Mouse (Mus musculus): ENCODE data around the gene Fam187a. TPM values are rescaled to one million over a fixed set of nuclear protein-coding genes. Genes with fewer than 3 reads are reported as not detected.

The Fam187a gene
- total RNA-seq, 1 experiment: not detected

- DNase-seq (ENCODE audit: low read depth, low spot score): no peak
- no peak overlapping the region for H3K4me3 ChIP-seq (ENCODE audit: insufficient read depth in 1 of 2, low read depth in 1 of 2, low read length in 2 of 2, poor library complexity in 1 of 2, severe bottlenecking in 1 of 2)
- no peaks in the 10 kb centered on the region for H3K9me3 ChIP-seq (ENCODE audit: control insufficient read depth, insufficient read depth, low read depth, low read length)
- no peak overlapping the region for H3K27ac ChIP-seq (ENCODE audit: insufficient read depth, low read depth, low read length, poor library complexity, severe bottlenecking)
- peaks cover 55% of the 10 kb centered on the region for H3K36me3 ChIP-seq (ENCODE audit: control insufficient read depth, insufficient read depth, low read length, poor library complexity, severe bottlenecking)
- no peaks in the 10 kb centered on the region for H3K4me1 ChIP-seq (ENCODE audit: control insufficient read depth in 2 of 2, insufficient read depth in 2 of 2, low read length in 2 of 2, poor library complexity in 1 of 2)
- H3K9ac ChIP-seq (ENCODE audit: insufficient read depth, low read depth, low read length, poor library complexity, severe bottlenecking): no peak overlapping the region
- TF ChIP-seq ZC3H11A (IDR thresholded peaks at IDR 0.05; ENCODE audit: borderline replicate concordance, low read depth, low read length) (no peak), HCFC1 (IDR thresholded peaks at IDR 0.05; ENCODE audit: borderline replicate concordance, insufficient read depth, low read length) (no peak), CHD2 (IDR thresholded peaks at IDR 0.05; ENCODE audit: low read depth, low read length) (no peak), MAFK (IDR thresholded peaks at IDR 0.05; ENCODE audit: insufficient read depth, low read depth, low read length) (no peak), ZNF384 (IDR thresholded peaks at IDR 0.05; ENCODE audit: low read depth, low read length) (no peak)
- in situ Hi-C loops (cut with MboI; ENCODE audit: low sequenced_read_pairs in 2 of 2, unreplicated experiment in 2 of 2): no loop called here
Measured at GRCm38 (mm10) chr11:102855941-102856340, 29.0 kb upstream of the Fam187a start.

DNA sequence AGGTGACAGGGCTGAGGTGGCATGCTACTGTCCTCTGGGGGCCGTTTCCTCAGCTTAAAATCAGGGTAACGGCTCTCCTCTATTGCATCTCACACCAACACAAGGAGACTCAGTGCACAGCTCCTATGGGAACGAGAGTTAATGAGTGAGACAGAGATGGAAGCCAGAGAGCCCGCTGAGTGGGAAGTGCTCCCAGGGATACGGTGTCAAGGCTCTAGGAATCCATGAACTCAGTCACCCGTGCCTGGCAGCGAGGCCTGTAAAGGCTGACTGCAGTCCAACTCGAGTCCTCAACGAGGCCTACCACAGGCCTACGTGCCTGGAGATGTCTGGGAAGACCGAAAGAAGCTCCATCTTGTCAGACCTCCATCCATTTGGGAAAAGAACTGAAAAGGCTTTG, 26.0 kb upstream of the Fam187a start:
- Histone ChIP-seq H3K27ac (ENCODE audit: insufficient read depth, low read depth, low read length, poor library complexity, severe bottlenecking) (no peak overlapping the region), H3K9ac (ENCODE audit: insufficient read depth, low read depth, low read length, poor library complexity, severe bottlenecking) (no peak overlapping the region), H3K36me3 (ENCODE audit: control insufficient read depth, insufficient read depth, low read length, poor library complexity, severe bottlenecking) (peaks cover 65% of the 10 kb centered on the region), H3K4me1 (ENCODE audit: control insufficient read depth in 2 of 2, insufficient read depth in 2 of 2, low read length in 2 of 2, poor library complexity in 1 of 2) (no peaks in the 10 kb centered on the region), H3K9me3 (ENCODE audit: control insufficient read depth, insufficient read depth, low read depth, low read length) (no peaks in the 10 kb centered on the region), H3K4me3 (ENCODE audit: insufficient read depth in 1 of 2, low read depth in 1 of 2, low read length in 2 of 2, poor library complexity in 1 of 2, severe bottlenecking in 1 of 2) (no peak overlapping the region)
- no peak for DNase-seq (ENCODE audit: low read depth, low spot score)
- in situ Hi-C loops (cut with MboI; ENCODE audit: low sequenced_read_pairs in 2 of 2, unreplicated experiment in 2 of 2): no loop called here
- TF ChIP-seq ZC3H11A (IDR thresholded peaks at IDR 0.05; ENCODE audit: borderline replicate concordance, low read depth, low read length) (no peak), HCFC1 (IDR thresholded peaks at IDR 0.05; ENCODE audit: borderline replicate concordance, insufficient read depth, low read length) (no peak), MAFK (IDR thresholded peaks at IDR 0.05; ENCODE audit: insufficient read depth, low read depth, low read length) (no peak), CHD2 (IDR thresholded peaks at IDR 0.05; ENCODE audit: low read depth, low read length) (no peak), ZNF384 (IDR thresholded peaks at IDR 0.05; ENCODE audit: low read depth, low read length) (no peak)

- Histone ChIP-seq H3K4me3 (ENCODE audit: insufficient read depth in 1 of 2, low read depth in 1 of 2, low read length in 2 of 2, poor library complexity in 1 of 2, severe bottlenecking in 1 of 2) (no peak overlapping the region), H3K9me3 (ENCODE audit: control insufficient read depth, insufficient read depth, low read depth, low read length) (no peaks in the 10 kb centered on the region), H3K4me1 (ENCODE audit: control insufficient read depth in 2 of 2, insufficient read depth in 2 of 2, low read length in 2 of 2, poor library complexity in 1 of 2) (no peaks in the 10 kb centered on the region), H3K27ac (ENCODE audit: insufficient read depth, low read depth, low read length, poor library complexity, severe bottlenecking) (no peak overlapping the region), H3K36me3 (ENCODE audit: control insufficient read depth, insufficient read depth, low read length, poor library complexity, severe bottlenecking) (peaks cover 64% of the 10 kb centered on the region), H3K9ac (ENCODE audit: insufficient read depth, low read depth, low read length, poor library complexity, severe bottlenecking) (no peak overlapping the region)
- TF ChIP-seq MAFK (IDR thresholded peaks at IDR 0.05; ENCODE audit: insufficient read depth, low read depth, low read length) (no peak), HCFC1 (IDR thresholded peaks at IDR 0.05; ENCODE audit: borderline replicate concordance, insufficient read depth, low read length) (no peak), ZC3H11A (IDR thresholded peaks at IDR 0.05; ENCODE audit: borderline replicate concordance, low read depth, low read length) (no peak), CHD2 (IDR thresholded peaks at IDR 0.05; ENCODE audit: low read depth, low read length) (no peak), ZNF384 (IDR thresholded peaks at IDR 0.05; ENCODE audit: low read depth, low read length) (no peak)
- in situ Hi-C loops (cut with MboI; ENCODE audit: low sequenced_read_pairs in 2 of 2, unreplicated experiment in 2 of 2): no loop called here
- DNase-seq (ENCODE audit: low read depth, low spot score): no peak
Measured at GRCm38 (mm10) chr11:102859933-102860332, 25.0 kb upstream of the Fam187a start.

GRCm38 (mm10) chr11:102864272-102864671, 20.7 kb upstream of the Fam187a start:
- TF ChIP-seq ZC3H11A (IDR thresholded peaks at IDR 0.05; ENCODE audit: borderline replicate concordance, low read depth, low read length): no peak
- TF ChIP-seq CHD2 (IDR thresholded peaks at IDR 0.05; ENCODE audit: low read depth, low read length): no peak
- no peak for TF ChIP-seq ZNF384 (IDR thresholded peaks at IDR 0.05; ENCODE audit: low read depth, low read length)
- TF ChIP-seq HCFC1 (IDR thresholded peaks at IDR 0.05; ENCODE audit: borderline replicate concordance, insufficient read depth, low read length): no peak
- no peak for TF ChIP-seq MAFK (IDR thresholded peaks at IDR 0.05; ENCODE audit: insufficient read depth, low read depth, low read length)
- Histone ChIP-seq H3K4me3 (ENCODE audit: insufficient read depth in 1 of 2, low read depth in 1 of 2, low read length in 2 of 2, poor library complexity in 1 of 2, severe bottlenecking in 1 of 2) (no peak overlapping the region), H3K9ac (ENCODE audit: insufficient read depth, low read depth, low read length, poor library complexity, severe bottlenecking) (no peak overlapping the region), H3K4me1 (ENCODE audit: control insufficient read depth in 2 of 2, insufficient read depth in 2 of 2, low read length in 2 of 2, poor library complexity in 1 of 2) (no peaks in the 10 kb centered on the region), H3K27ac (ENCODE audit: insufficient read depth, low read depth, low read length, poor library complexity, severe bottlenecking) (no peak overlapping the region), H3K9me3 (ENCODE audit: control insufficient read depth, insufficient read depth, low read depth, low read length) (no peaks in the 10 kb centered on the region), H3K36me3 (ENCODE audit: control insufficient read depth, insufficient read depth, low read length, poor library complexity, severe bottlenecking) (peaks cover 66% of the 10 kb centered on the region)
- in situ Hi-C loops (cut with MboI; ENCODE audit: low sequenced_read_pairs in 2 of 2, unreplicated experiment in 2 of 2): no loop called here
- DNase-seq (ENCODE audit: low read depth, low spot score): peak; percentile 43
